Mouse (Mus musculus): ENCODE results near the gene Otx2. TPM values are rescaled to one million over a fixed set of nuclear protein-coding genes. Genes with fewer than 3 reads are reported as not detected.
A peak's percentile ranks its signal among the peaks of the same experiment; 100 is the strongest.

Otx2 gene
- polyA plus RNA-seq, 1 experiment from 2014 or later: 10.4 TPM

GRCm38 (mm10) chr14:48666771-48667170, 6.8 kb downstream of the Otx2 start:
- no peak for ATAC-seq (ENCODE audit: insufficient number of reproducible peaks, insufficient read depth, low FRiP score, low TSS enrichment)
- no peak overlapping the region for H3K4me2 ChIP-seq (replicated peaks)

GRCm38 (mm10) chr14:48665816-48666661, 7.6 kb downstream of the Otx2 start:
- Histone ChIP-seq H3K27ac (no peak overlapping the region), H3K9ac (peak overlapping the region; percentile 8; the same call in 1 of the 2 replicates), H3K4me2 (replicated peaks) (no peak overlapping the region; the same call in 1 of the 2 replicates), H3K36me3 (no peaks in the 10 kb centered on the region), H3K27me3 (peaks cover 56% of the 10 kb centered on the region), H3K4me1 (no peaks in the 10 kb centered on the region), H3K4me3 (peak overlapping the region; percentile 23), H3K9me3 (no peaks in the 10 kb centered on the region)
- WGBS: under 1% methylated on average over 52 of the region's 52 CpGs
- ATAC-seq (ENCODE audit: insufficient number of reproducible peaks, insufficient read depth, low FRiP score, low TSS enrichment): peak; percentile 45; the same call in 1 of the 2 replicates

More at GRCm38 (mm10) chr14:48666771-48667170, 6.8 kb downstream of the Otx2 start:
- peaks cover 56% of the 10 kb centered on the region for H3K27me3 ChIP-seq
- under 1% methylated on average over 19 of the region's 19 CpGs for WGBS
- no peaks in the 10 kb centered on the region for H3K9me3 ChIP-seq
- no peaks in the 10 kb centered on the region for H3K4me1 ChIP-seq
- no peak overlapping the region for H3K27ac ChIP-seq
- H3K36me3 ChIP-seq: no peaks in the 10 kb centered on the region
- peak overlapping the region; percentile 23 for H3K4me3 ChIP-seq
- no peak overlapping the region for H3K9ac ChIP-seq

- H3K36me3 ChIP-seq: no peaks in the 10 kb centered on the region
- H3K27me3 ChIP-seq: peaks cover 58% of the 10 kb centered on the region
- ATAC-seq (ENCODE audit: insufficient number of reproducible peaks, insufficient read depth, low FRiP score, low TSS enrichment): 0 out of 2 replicates have a peak, but pooled peaks have one; percentile 29
- no peak overlapping the region for H3K9ac ChIP-seq
- no peaks in the 10 kb centered on the region for H3K9me3 ChIP-seq
- no peaks in the 10 kb centered on the region for H3K4me1 ChIP-seq
- H3K27ac ChIP-seq: no peak overlapping the region
- WGBS: under 1% methylated on average over 50 of the region's 50 CpGs
- H3K4me2 ChIP-seq (replicated peaks): peak overlapping the region; percentile 19; the same call in 1 of the 2 replicates
- peak overlapping the region; percentile 23 for H3K4me3 ChIP-seq
These were observed 8.5 kb downstream of the Otx2 start for GRCm38 (mm10) chr14:48664841-48665815.

GRCm38 (mm10) chr14:48664001-48664810, 9.4 kb downstream of the Otx2 start:
- ATAC-seq (ENCODE audit: insufficient number of reproducible peaks, insufficient read depth, low FRiP score, low TSS enrichment): no peak
- peak overlapping the region; percentile 19; the same call in 1 of the 2 replicates for H3K4me2 ChIP-seq (replicated peaks)
- H3K36me3 ChIP-seq: no peaks in the 10 kb centered on the region
- H3K9me3 ChIP-seq: no peaks in the 10 kb centered on the region
- H3K9ac ChIP-seq: no peak overlapping the region
- WGBS: 2% methylated on average over 14 of the region's 14 CpGs
- no peaks in the 10 kb centered on the region for H3K4me1 ChIP-seq
- peak overlapping the region; percentile 23; the same call in 1 of the 2 replicates for H3K4me3 ChIP-seq
- H3K27me3 ChIP-seq: peaks cover 62% of the 10 kb centered on the region
- no peak overlapping the region for H3K27ac ChIP-seq

GRCm38 (mm10) chr14:48663531-48663930, 10.1 kb downstream of the Otx2 start:
- no peak for ATAC-seq (ENCODE audit: insufficient number of reproducible peaks, insufficient read depth, low FRiP score, low TSS enrichment)
- WGBS: 4% methylated on average over 4 of the region's 4 CpGs
- Histone ChIP-seq H3K4me3 (no peak overlapping the region), H3K9ac (no peak overlapping the region), H3K4me1 (no peaks in the 10 kb centered on the region), H3K36me3 (no peaks in the 10 kb centered on the region), H3K27ac (no peak overlapping the region), H3K27me3 (peaks cover 62% of the 10 kb centered on the region), H3K9me3 (no peaks in the 10 kb centered on the region), H3K4me2 (replicated peaks) (no peak overlapping the region)

- no peak overlapping the region for H3K27ac ChIP-seq
- no peaks in the 10 kb centered on the region for H3K9me3 ChIP-seq
- H3K4me3 ChIP-seq: peak overlapping the region; percentile 10; the same call in 1 of the 2 replicates
- no peaks in the 10 kb centered on the region for H3K4me1 ChIP-seq
- H3K9ac ChIP-seq: no peak overlapping the region
- no peaks in the 10 kb centered on the region for H3K36me3 ChIP-seq
- no peak for ATAC-seq (ENCODE audit: insufficient number of reproducible peaks, insufficient read depth, low FRiP score, low TSS enrichment)
- WGBS: 2% methylated on average over 16 of the region's 16 CpGs
- peaks cover 64% of the 10 kb centered on the region for H3K27me3 ChIP-seq
- peak overlapping the region; percentile 30 for H3K4me2 ChIP-seq (replicated peaks)
These were observed 10.9 kb downstream of the Otx2 start for GRCm38 (mm10) chr14:48662568-48663236.

- WGBS: 8% methylated on average over 38 of the region's 38 CpGs
- no peaks in the 10 kb centered on the region for H3K9me3 ChIP-seq
- H3K9ac ChIP-seq: no peak overlapping the region
- H3K4me2 ChIP-seq (replicated peaks): peak overlapping the region; percentile 30
- H3K27ac ChIP-seq: no peak overlapping the region
- no peaks in the 10 kb centered on the region for H3K4me1 ChIP-seq
- H3K4me3 ChIP-seq: peak overlapping the region; percentile 10; the same call in 1 of the 2 replicates
- no peaks in the 10 kb centered on the region for H3K36me3 ChIP-seq
- no peak for ATAC-seq (ENCODE audit: insufficient number of reproducible peaks, insufficient read depth, low FRiP score, low TSS enrichment)
- peaks cover 68% of the 10 kb centered on the region for H3K27me3 ChIP-seq
These were observed 11.7 kb downstream of the Otx2 start for GRCm38 (mm10) chr14:48661646-48662567.

GRCm38 (mm10) chr14:48661151-48661550, 12.5 kb downstream of the Otx2 start:
- no peak overlapping the region for H3K9ac ChIP-seq
- no peaks in the 10 kb centered on the region for H3K4me1 ChIP-seq
- no peak for ATAC-seq (ENCODE audit: insufficient number of reproducible peaks, insufficient read depth, low FRiP score, low TSS enrichment)
- WGBS: 35% methylated on average over 8 of the region's 8 CpGs
- no peak overlapping the region for H3K4me2 ChIP-seq (replicated peaks)
- peaks cover 74% of the 10 kb centered on the region for H3K27me3 ChIP-seq
- no peak overlapping the region for H3K4me3 ChIP-seq
- no peaks in the 10 kb centered on the region for H3K9me3 ChIP-seq
- no peak overlapping the region for H3K27ac ChIP-seq
- H3K36me3 ChIP-seq: no peaks in the 10 kb centered on the region

GRCm38 (mm10) chr14:48660593-48660992, 13.0 kb downstream of the Otx2 start:
- peaks cover 76% of the 10 kb centered on the region for H3K27me3 ChIP-seq
- no peak overlapping the region for H3K4me3 ChIP-seq
- ATAC-seq (ENCODE audit: insufficient number of reproducible peaks, insufficient read depth, low FRiP score, low TSS enrichment): no peak
- no peak overlapping the region for H3K27ac ChIP-seq
- H3K9ac ChIP-seq: no peak overlapping the region
- H3K4me1 ChIP-seq: no peaks in the 10 kb centered on the region
- 69% methylated on average over 4 of the region's 4 CpGs for WGBS
- H3K9me3 ChIP-seq: no peaks in the 10 kb centered on the region
- no peak overlapping the region for H3K4me2 ChIP-seq (replicated peaks)
- H3K36me3 ChIP-seq: no peaks in the 10 kb centered on the region

GRCm38 (mm10) chr14:48659661-48660060, 14.0 kb downstream of the Otx2 start:
- no peak overlapping the region for H3K4me3 ChIP-seq
- H3K27ac ChIP-seq: no peak overlapping the region
- H3K4me2 ChIP-seq (replicated peaks): no peak overlapping the region
- no peak overlapping the region for H3K9ac ChIP-seq
- ATAC-seq (ENCODE audit: insufficient number of reproducible peaks, insufficient read depth, low FRiP score, low TSS enrichment): no peak
- no peaks in the 10 kb centered on the region for H3K4me1 ChIP-seq
- no peaks in the 10 kb centered on the region for H3K9me3 ChIP-seq
- no peaks in the 10 kb centered on the region for H3K36me3 ChIP-seq
- peaks cover 80% of the 10 kb centered on the region for H3K27me3 ChIP-seq
- 69% methylated on average over 4 of the region's 4 CpGs for WGBS

Data from embryonic facial prominence, embryonic 12.5 days (tissue).